Mouse (Mus musculus) heart, postnatal 0 days (tissue): Measurements from ENCODE around the gene Cct3.

Experiments used
- CTCF ChIP-seq: IDR thresholded peaks from 2 replicates; pipeline ENCODE4 v1.5.1; 2016; ENCODE audit warnings: antibody characterized with exemption, control low read depth, low read depth
- EP300 ChIP-seq: IDR thresholded peaks from 2 replicates; pipeline ENCODE4 v1.6.1; 2016; ENCODE audit warnings: antibody characterized with exemption, low read depth

GRCm38 (mm10) chr3:88262346-88262745 lies 34.6 kb upstream of the Cct3 start:
- TF ChIP-seq CTCF (no peak), EP300 (no peak)
